Mouse (Mus musculus) v-Abl transformed pro-B cells (cell line): ENCODE data around the gene Tor1b.

Experiments used
- in situ Hi-C, 2 experiments: fragments of 400-800 bp; cut with MboI; formaldehyde crosslinking; loops; one replicate each; pipeline ENCODE4 v1.15.1; 2025; ENCODE audit not compliant: unreplicated experiment in 2 of 2

The Tor1b gene

GRCm38 (mm10) chr2:30981790-30982513, 29.2 kb downstream of the Tor1b start, which contains the start of the genes BC005624 and Usp20:
Gene BC005624, minus strand, starts transcription at chr2:30982201.
Gene Usp20, plus strand, starts transcription at chr2:30982279.
- in situ Hi-C loops, result no loop called here

DNA sequence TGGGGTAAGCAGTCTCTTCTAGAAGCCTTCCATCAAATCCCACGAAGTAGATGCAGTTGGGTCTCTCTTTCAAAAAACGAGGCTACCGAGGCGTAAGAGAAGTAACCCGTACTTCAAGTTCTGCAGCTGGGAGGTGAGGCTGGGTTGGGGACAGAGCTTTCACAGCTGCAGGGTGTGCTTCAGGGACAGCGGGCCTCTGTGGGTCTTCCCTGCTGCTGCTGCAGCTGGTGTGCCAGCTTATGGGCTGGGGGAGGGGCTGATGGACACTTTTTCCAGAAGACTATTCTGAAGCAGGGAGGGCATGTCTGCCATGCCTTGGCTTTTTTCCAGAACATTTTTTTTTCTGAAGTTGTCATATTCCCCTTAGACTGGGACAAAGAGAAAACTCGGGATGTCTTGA, 30.3 kb downstream of the Tor1b start:
- in situ Hi-C loops, result no loop called here

DNA sequence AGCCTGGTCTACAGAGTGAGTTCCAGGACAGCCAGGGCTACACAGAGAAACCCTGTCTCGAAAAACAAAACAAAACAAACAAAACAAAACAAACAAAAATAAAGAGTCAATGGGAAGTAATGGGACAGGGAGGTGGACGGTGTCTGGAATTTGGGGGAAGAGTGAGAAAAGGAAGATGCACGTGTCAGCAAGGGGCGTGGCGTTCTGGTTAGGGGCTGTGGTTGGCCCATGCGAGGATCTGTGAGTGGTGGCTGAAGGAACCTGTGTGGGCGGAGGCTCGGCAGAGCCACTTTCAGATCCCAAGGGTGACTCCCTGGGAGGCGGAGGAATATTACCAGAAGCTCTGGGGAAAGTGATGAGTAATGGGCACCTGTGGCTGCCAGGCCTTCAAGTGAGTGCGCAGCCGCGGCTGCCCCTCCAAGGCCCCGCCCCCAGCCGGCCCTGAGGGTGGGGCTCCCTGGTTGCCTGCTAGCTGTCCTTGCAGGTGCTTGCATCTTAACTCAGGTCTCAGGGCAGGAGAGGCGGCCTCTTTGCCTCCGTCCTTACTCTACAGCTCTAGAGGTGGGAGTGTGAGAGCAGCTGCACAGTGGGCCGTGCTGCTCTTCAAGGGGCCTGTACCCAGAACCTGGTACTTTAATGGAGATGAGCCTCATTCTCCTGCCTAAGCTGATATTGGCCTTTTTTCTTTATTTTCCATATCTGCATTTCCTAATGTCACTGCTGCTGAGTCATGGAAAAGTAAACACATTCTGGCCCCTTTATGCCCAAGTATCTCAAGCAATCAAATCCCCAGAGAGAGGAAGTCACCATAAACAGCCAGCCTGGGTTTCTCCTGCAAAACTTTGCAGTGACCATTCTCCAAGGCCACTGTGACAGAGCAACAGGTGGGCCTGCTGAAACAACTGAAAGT, 32.6 kb downstream of the Tor1b start:
- in situ Hi-C loops, result no loop called here

GRCm38 (mm10) chr2:30990221-30990620, 37.5 kb downstream of the Tor1b start:
- in situ Hi-C loops, result no loop called here

DNA sequence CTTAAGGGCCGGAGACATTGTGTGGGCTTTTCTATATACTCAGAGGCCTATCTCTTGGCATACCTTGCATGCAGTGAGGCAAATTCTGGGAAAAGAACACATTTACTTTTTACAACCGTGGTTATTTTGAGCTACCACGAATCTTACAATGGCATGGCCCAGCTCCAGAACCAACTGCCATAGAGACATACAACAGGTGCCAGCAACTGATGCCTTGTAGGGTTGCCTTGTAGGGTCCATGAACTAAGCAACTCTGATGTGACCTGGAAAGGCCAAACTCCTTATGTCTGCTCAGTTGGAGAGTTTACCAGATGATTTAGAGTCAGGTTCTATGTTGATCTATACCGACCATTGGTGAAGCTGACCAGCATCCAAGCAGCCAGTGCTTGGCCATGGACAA, 42.1 kb downstream of the Tor1b start:
- in situ Hi-C loops, result no loop called here

GRCm38 (mm10) chr2:30995432-30995996, 42.8 kb downstream of the Tor1b start:
- in situ Hi-C loops, result no loop called here

GRCm38 (mm10) chr2:30998443-30999260, 45.9 kb downstream of the Tor1b start:
- in situ Hi-C loops, result no loop called here

DNA sequence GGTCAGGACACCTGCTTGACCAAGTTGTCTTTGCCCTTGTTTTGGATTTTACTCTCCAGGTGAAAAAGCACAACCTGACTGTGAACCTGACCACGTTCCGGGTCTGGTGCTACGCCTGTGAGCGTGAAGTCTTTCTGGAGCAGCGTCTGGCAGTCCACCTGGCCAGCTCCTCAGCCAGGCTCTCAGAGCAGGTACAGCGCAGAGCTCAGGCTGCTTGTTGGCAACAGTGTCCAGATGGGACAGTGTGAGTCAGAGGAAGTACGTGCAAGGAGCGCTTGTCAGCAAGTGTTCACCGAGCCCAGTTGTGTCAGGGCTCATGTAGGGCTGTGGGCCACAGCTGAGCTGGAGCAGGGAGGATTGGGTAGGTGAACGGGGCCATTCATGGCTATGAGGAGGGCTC, 50.1 kb downstream of the Tor1b start:
- in situ Hi-C loops, result no loop called here

DNA sequence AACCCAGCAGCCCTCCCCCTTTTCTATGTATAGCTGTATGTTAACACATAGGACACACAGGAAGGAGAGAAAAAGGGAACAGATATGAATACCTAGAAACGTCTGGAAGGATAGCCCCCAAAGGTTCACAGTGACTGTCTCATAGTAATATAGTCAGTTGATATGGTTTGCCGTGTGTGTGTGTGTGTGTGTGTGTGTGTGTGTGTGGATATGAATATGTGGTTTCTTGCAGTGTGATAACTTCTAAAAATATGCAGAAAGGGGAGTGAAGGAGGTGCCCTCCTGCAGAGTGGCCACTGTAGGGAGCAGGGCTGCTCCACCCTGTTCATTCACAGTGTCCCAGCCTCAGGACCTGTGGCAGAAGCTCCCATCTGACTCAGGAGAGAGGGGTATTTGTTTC, 52.7 kb downstream of the Tor1b start:
- in situ Hi-C loops, result no loop called here

DNA sequence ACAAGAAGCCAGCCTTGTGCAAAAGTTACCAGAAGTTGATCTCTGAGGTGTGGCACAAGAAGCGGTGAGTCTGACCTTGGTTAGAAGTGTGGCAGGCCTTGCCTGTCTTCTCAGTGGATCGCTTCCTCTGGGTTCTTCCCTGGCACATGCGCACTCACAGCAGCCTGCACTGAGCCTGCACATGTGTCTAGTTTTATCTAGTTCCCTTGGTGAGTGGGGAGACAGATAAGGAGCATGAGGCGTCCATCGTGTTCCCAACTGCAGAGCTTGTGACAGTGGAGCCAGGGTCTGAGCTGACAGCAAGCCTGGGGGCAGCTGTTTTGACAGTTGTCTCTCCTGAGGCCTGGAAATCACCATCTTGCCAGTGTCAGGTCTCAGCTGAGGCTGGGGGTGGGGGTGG, 53.7 kb downstream of the Tor1b start:
- in situ Hi-C loops, result no loop called here

GRCm38 (mm10) chr2:31007208-31007607, 54.4 kb downstream of the Tor1b start:
- in situ Hi-C loops, result no loop called here
